Mouse (Mus musculus): Measurements from ENCODE around the gene Klk12. TPM values are rescaled to one million over a fixed set of nuclear protein-coding genes. Genes with fewer than 3 reads are reported as not detected.

The Klk12 gene
- polyA plus RNA-seq, 1 experiment from 2014 or later = not detected

- H3K4me2 ChIP-seq (ENCODE audit: low read length) = no peak overlapping the region
- ATAC-seq (replicated peaks; ENCODE audit: low FRiP score, low read depth) (no peak), DNase-seq (ENCODE audit: low spot score) (no peak)
- no peak for TF ChIP-seq CTCF (IDR thresholded peaks at IDR 0.05; ENCODE audit: low read depth)
- H3K27me3 ChIP-seq (ENCODE audit: insufficient read depth, low read length) = no peaks in the 10 kb centered on the region
- H3K9me3 ChIP-seq (replicated peaks; ENCODE audit: low read length) = no peaks in the 10 kb centered on the region
- H3K9ac ChIP-seq (ENCODE audit: low read depth, low read length) = no peak overlapping the region
- no peak overlapping the region for H3K4me3 ChIP-seq (replicated peaks; ENCODE audit: low read depth, low read length)
- WGBS = 66% methylated on average over 3 of the region's 3 CpGs
- no peaks in the 10 kb centered on the region for H3K4me1 ChIP-seq (replicated peaks; ENCODE audit: insufficient read depth, low read length)
- H3K36me3 ChIP-seq (ENCODE audit: insufficient read depth, low read length) = no peaks in the 10 kb centered on the region
- no peak overlapping the region for H3K27ac ChIP-seq
Observed at GRCm38 (mm10) chr7:43772901-43773300, 4.2 kb downstream of the Klk12 start.

- Histone ChIP-seq H3K4me1 (replicated peaks; ENCODE audit: insufficient read depth, low read length) (no peaks in the 10 kb centered on the region), H3K4me2 (ENCODE audit: low read length) (no peak within 1 kb of the TSS), H3K9ac (ENCODE audit: low read depth, low read length) (no peak within 1 kb of the TSS), H3K4me3 (replicated peaks; ENCODE audit: low read depth, low read length) (no peak within 1 kb of the TSS), H3K27ac (no peak within 1 kb of the TSS), H3K36me3 (ENCODE audit: insufficient read depth, low read length) (no peaks in the 10 kb centered on the region), H3K9me3 (replicated peaks; ENCODE audit: low read length) (no peaks in the 10 kb centered on the region), H3K27me3 (ENCODE audit: insufficient read depth, low read length) (no peaks in the 10 kb centered on the region)
- WGBS = 96% methylated on average over 5 of the region's 5 CpGs
- no peak for TF ChIP-seq CTCF (IDR thresholded peaks at IDR 0.05; ENCODE audit: low read depth)
- no peak for ATAC-seq (replicated peaks; ENCODE audit: low FRiP score, low read depth)
- DNase-seq (ENCODE audit: low spot score) = no peak
Observed at GRCm38 (mm10) chr7:43774364-43774763, 5.7 kb downstream of the Klk12 start, which contains the start of gene Klk11. Gene Klk11 (plus strand): TSS chr7:43774604.

GRCm38 (mm10) chr7:43774802-43775201 is 6.1 kb downstream of the Klk12 start:
- Histone ChIP-seq H3K4me3 (replicated peaks; ENCODE audit: low read depth, low read length) (no peak overlapping the region), H3K4me1 (replicated peaks; ENCODE audit: insufficient read depth, low read length) (no peaks in the 10 kb centered on the region), H3K36me3 (ENCODE audit: insufficient read depth, low read length) (no peaks in the 10 kb centered on the region), H3K27ac (no peak overlapping the region), H3K4me2 (ENCODE audit: low read length) (no peak overlapping the region), H3K9ac (ENCODE audit: low read depth, low read length) (no peak overlapping the region), H3K27me3 (ENCODE audit: insufficient read depth, low read length) (no peaks in the 10 kb centered on the region), H3K9me3 (replicated peaks; ENCODE audit: low read length) (no peaks in the 10 kb centered on the region)
- ATAC-seq (replicated peaks; ENCODE audit: low FRiP score, low read depth) (no peak), DNase-seq (ENCODE audit: low spot score) (no peak)
- WGBS = 71% methylated on average over 6 of the region's 6 CpGs
- TF ChIP-seq CTCF (IDR thresholded peaks at IDR 0.05; ENCODE audit: low read depth) = no peak

- no peaks in the 10 kb centered on the region for H3K27me3 ChIP-seq (ENCODE audit: insufficient read depth, low read length)
- H3K9me3 ChIP-seq (replicated peaks; ENCODE audit: low read length) = no peaks in the 10 kb centered on the region
- no peak overlapping the region for H3K4me3 ChIP-seq (replicated peaks; ENCODE audit: low read depth, low read length)
- no peak for TF ChIP-seq CTCF (IDR thresholded peaks at IDR 0.05; ENCODE audit: low read depth)
- H3K9ac ChIP-seq (ENCODE audit: low read depth, low read length) = no peak overlapping the region
- no peak overlapping the region for H3K4me2 ChIP-seq (ENCODE audit: low read length)
- ATAC-seq (replicated peaks; ENCODE audit: low FRiP score, low read depth) = no peak
- WGBS = 47% methylated on average over 7 of the region's 7 CpGs
- no peak overlapping the region for H3K27ac ChIP-seq
- no peaks in the 10 kb centered on the region for H3K4me1 ChIP-seq (replicated peaks; ENCODE audit: insufficient read depth, low read length)
- no peaks in the 10 kb centered on the region for H3K36me3 ChIP-seq (ENCODE audit: insufficient read depth, low read length)
- no peak for DNase-seq (ENCODE audit: low spot score)
Observed at GRCm38 (mm10) chr7:43775311-43776057, 6.8 kb downstream of the Klk12 start.

GRCm38 (mm10) chr7:43776506-43776905 is 7.8 kb downstream of the Klk12 start:
- WGBS = 77% methylated on average over 5 of the region's 5 CpGs
- Histone ChIP-seq H3K9me3 (replicated peaks; ENCODE audit: low read length) (no peaks in the 10 kb centered on the region), H3K36me3 (ENCODE audit: insufficient read depth, low read length) (no peaks in the 10 kb centered on the region), H3K27ac (no peak overlapping the region), H3K4me1 (replicated peaks; ENCODE audit: insufficient read depth, low read length) (no peaks in the 10 kb centered on the region), H3K27me3 (ENCODE audit: insufficient read depth, low read length) (no peaks in the 10 kb centered on the region), H3K4me2 (ENCODE audit: low read length) (no peak overlapping the region), H3K4me3 (replicated peaks; ENCODE audit: low read depth, low read length) (no peak overlapping the region), H3K9ac (ENCODE audit: low read depth, low read length) (no peak overlapping the region)
- no peak for ATAC-seq (replicated peaks; ENCODE audit: low FRiP score, low read depth)
- TF ChIP-seq CTCF (IDR thresholded peaks at IDR 0.05; ENCODE audit: low read depth) = no peak
- no peak for DNase-seq (ENCODE audit: low spot score)

GRCm38 (mm10) chr7:43777423-43777822 is 8.7 kb downstream of the Klk12 start:
- DNase-seq (ENCODE audit: low spot score) (no peak), ATAC-seq (replicated peaks; ENCODE audit: low FRiP score, low read depth) (no peak)
- Histone ChIP-seq H3K9me3 (replicated peaks; ENCODE audit: low read length) (no peaks in the 10 kb centered on the region), H3K9ac (ENCODE audit: low read depth, low read length) (no peak overlapping the region), H3K4me1 (replicated peaks; ENCODE audit: insufficient read depth, low read length) (no peaks in the 10 kb centered on the region), H3K27me3 (ENCODE audit: insufficient read depth, low read length) (no peaks in the 10 kb centered on the region), H3K4me3 (replicated peaks; ENCODE audit: low read depth, low read length) (no peak overlapping the region), H3K36me3 (ENCODE audit: insufficient read depth, low read length) (no peaks in the 10 kb centered on the region), H3K27ac (no peak overlapping the region), H3K4me2 (ENCODE audit: low read length) (no peak overlapping the region)
- no peak for TF ChIP-seq CTCF (IDR thresholded peaks at IDR 0.05; ENCODE audit: low read depth)
- 86% methylated on average over 12 of the region's 12 CpGs for WGBS
